Mouse (Mus musculus) hindbrain, postnatal 0 days (tissue): ENCODE measurements around the gene 6820408C15Rik. TPM values are rescaled to one million over a fixed set of nuclear protein-coding genes. Genes with fewer than 3 reads are reported as not detected.
"Not testable (repeated sequence)": the region's sequence is repeated elsewhere in the genome, so short reads cannot be mapped to it uniquely, and the experiment has no call there.

Experiments used
- ATAC-seq: fragments of 200-750 bp; cut with Nextera tagmentation; 2 replicates; pipeline ENCODE4 v1.8.0; 2017; ENCODE audit warnings: mild to moderate bottlenecking, moderate TSS enrichment, moderate library complexity
- DNase-seq: peaks from one replicate; pipeline ENCODE4 v3.0.0-alpha.2; 2015; ENCODE audit warnings: low spot score
- H3K27ac ChIP-seq: fragments of 300-500 bp; sonication (generic); 2 replicates; pipeline ENCODE4 v1.5.1; 2014; ENCODE audit warnings: mild to moderate bottlenecking
- H3K27me3 ChIP-seq: fragments of 300-500 bp; sonication (generic); 2 replicates; pipeline ENCODE4 v1.6.1; 2014; ENCODE audit warnings: low read length, mixed read lengths; ENCODE audit not compliant: insufficient read depth
- H3K36me3 ChIP-seq: fragments of 300-500 bp; sonication (generic); 2 replicates; pipeline ENCODE4 v1.6.1; 2014; ENCODE audit warnings: low read length, mixed read lengths; ENCODE audit not compliant: insufficient read depth
- H3K4me1 ChIP-seq: fragments of 300-500 bp; sonication (generic); 2 replicates; pipeline ENCODE4 v1.6.1; 2014; ENCODE audit warnings: antibody characterized with exemption, low read length, mixed read lengths; ENCODE audit not compliant: insufficient read depth
- H3K4me2 ChIP-seq: fragments of 300-500 bp; sonication (generic); 2 replicates; pipeline ENCODE4 v1.6.1; 2014; ENCODE audit warnings: low read depth, mild to moderate bottlenecking, low read length, moderate library complexity, mixed read lengths
- H3K4me3 ChIP-seq: fragments of 300-500 bp; sonication (generic); 2 replicates; pipeline ENCODE4 v1.5.1; 2014; ENCODE audit warnings: low read length
- H3K9ac ChIP-seq: fragments of 300-500 bp; sonication (generic); replicated peaks from 2 replicates; pipeline ENCODE4 v1.6.1; 2014; ENCODE audit warnings: mild to moderate bottlenecking, low read length, moderate library complexity, mixed read lengths
- H3K9me3 ChIP-seq: fragments of 300-500 bp; sonication (generic); 2 replicates; pipeline ENCODE4 v1.6.1; 2016; ENCODE audit warnings: low read length, mixed read lengths
- CTCF ChIP-seq: IDR thresholded peaks from 2 replicates; pipeline ENCODE4 v1.5.1; 2016; ENCODE audit warnings: antibody characterized with exemption, control low read depth, low read depth
- WGBS: fragments of 180-500 bp; shearing (Covaris S2); extraction: QIAGEN DNeasy Blood & Tissue Kit; methylation state at CpG from one replicate; pipeline ENCODE4 v1.1.7; 2014; 5-methylcytosine and 5-hydroxymethylcytosine counted together
- polyA plus RNA-seq: library from polyadenylated mRNA; unstranded; fragments of >200 nt; fragmentation: Nextera tagmentation; extraction: Ambion mirVana; gene quantifications from 2 replicates; pipeline ENCODE4 v1.2.1, GENCODE M21; 2015
- total RNA-seq: library from RNA; depleted of rRNA; stranded (reverse); fragments of >200 nt; gene quantifications from 2 replicates; pipeline ENCODE4 v1.2.3, GENCODE M21; 2014

Gene 6820408C15Rik
- total and polyA plus RNA-seq, 2 experiments from 2014 or later = 3.9 to 4.0 TPM

DNA sequence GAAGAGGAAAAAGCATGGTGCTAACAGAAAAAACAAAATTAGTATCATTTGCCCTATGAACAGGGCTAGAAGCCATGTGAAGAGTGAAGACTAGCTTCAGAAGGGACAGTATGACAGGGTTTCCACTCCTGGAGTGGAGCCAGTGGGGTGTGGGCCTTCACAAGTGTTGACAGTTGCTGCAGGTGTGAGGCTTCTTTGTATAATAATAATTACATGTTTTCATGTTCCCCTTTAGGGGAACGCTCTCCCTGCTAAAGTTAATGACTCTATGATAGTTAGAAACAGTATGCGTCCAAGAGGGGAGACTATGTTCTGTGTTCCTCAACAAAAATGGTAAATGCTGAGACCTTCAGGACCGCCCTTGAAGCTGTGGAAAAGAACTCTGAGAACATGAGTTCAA lies 399 bp downstream of the 6820408C15Rik start:
- H3K36me3 ChIP-seq = no peaks in the 10 kb centered on the region
- TF ChIP-seq CTCF = no peak
- no peak for DNase-seq
- H3K4me2 ChIP-seq = peak overlapping the region; percentile 73
- 95% methylated on average over 3 of the region's 3 CpGs for WGBS
- peak overlapping the region; percentile 91; the same call in 1 of the 2 replicates for H3K4me3 ChIP-seq
- H3K27me3 ChIP-seq = no peaks in the 10 kb centered on the region
- no peaks in the 10 kb centered on the region for H3K9me3 ChIP-seq
- no peak overlapping the region for H3K9ac ChIP-seq
- no peak for ATAC-seq
- peaks cover 13% of the 10 kb centered on the region for H3K4me1 ChIP-seq
- peak overlapping the region; percentile 98; the same call in 1 of the 2 replicates for H3K27ac ChIP-seq

DNA sequence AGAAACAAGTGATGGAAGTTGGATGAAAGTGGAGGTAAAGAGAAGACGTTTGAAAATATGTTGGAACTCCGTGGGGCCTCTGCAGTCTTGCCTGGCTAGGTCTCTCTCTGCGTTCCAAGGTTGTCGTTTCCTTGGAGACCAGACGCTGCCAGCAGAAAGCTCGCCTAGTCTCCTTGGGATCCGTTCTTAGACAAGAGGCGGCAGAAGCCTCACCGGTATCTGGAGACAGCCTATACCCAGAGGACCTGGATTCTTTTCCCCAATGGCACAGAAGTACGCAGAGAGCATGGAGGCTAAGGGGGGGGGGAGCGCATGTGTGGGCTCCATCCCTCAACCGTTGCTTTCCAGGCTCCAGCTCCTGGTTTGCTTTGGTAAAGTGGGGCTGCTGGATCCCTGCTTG lies 12.1 kb downstream of the 6820408C15Rik start:
- WGBS = 3% methylated on average over 11 of the region's 12 CpGs
- peak overlapping the region; percentile 47 for H3K4me2 ChIP-seq
- H3K27me3 ChIP-seq = no peaks in the 10 kb centered on the region
- H3K9me3 ChIP-seq = no peaks in the 10 kb centered on the region
- DNase-seq (peak; percentile 63), ATAC-seq (peak; percentile 35; the same call in 1 of the 2 replicates)
- no peaks in the 10 kb centered on the region; the same call in 1 of the 2 replicates for H3K4me1 ChIP-seq
- 0 out of 2 replicates have a peak overlapping the region, but pooled peaks have one; percentile 17 for H3K9ac ChIP-seq
- H3K4me3 ChIP-seq = peak overlapping the region; percentile 18; the same call in 1 of the 2 replicates
- TF ChIP-seq CTCF = no peak
- no peaks in the 10 kb centered on the region for H3K36me3 ChIP-seq
- H3K27ac ChIP-seq = no peak overlapping the region

DNA sequence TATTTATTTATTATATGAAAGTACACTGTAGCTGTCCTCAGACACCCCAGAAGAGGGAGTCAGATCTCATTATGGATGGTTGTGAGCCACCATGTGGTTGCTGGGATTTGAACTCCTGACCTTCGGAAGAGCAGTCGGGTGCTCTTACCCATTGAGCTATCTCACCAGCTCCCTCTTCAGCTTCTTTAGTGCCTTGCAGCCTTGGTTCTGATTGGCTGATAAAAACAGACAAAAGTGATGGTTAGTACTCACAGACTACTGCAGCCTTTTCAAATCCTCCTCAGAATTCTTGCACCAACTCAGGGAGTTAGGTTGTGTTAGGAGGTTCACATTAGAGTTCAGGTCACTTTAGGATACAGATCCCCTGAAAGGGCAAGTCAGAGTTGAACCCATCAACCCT lies 13.1 kb downstream of the 6820408C15Rik start:
- WGBS = 76% methylated on average over 2 of the region's 2 CpGs

DNA sequence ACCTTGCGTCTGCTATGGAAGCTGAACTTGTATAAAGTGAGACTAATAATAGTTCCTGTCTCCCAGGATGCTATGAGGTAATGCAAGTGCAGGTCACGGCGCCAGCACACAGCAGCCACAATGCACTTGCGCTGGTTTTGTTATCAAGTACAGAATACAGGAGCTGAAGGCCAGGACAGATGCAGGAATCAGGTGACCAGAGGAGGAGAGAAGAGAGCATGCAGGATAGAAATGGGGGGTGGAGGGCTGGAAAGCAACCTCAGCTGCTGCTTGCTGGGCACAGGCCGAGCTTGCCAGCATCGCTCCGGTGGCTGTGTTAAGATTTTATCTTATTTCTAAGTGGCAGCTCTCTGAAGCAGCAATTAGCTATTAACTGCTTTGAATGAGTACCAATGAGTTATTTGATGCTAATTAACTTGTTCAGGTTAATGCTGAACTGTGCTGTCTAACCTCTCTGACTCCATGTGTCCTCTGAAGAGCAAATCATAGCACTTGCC lies 21.1 kb downstream of the 6820408C15Rik start:
- 77% methylated on average over 7 of the region's 7 CpGs for WGBS
- ATAC-seq (peak; percentile 36; the same call in 1 of the 2 replicates), DNase-seq (peak; percentile 36)
- Histone ChIP-seq H3K27me3 (no peaks in the 10 kb centered on the region), H3K36me3 (no peaks in the 10 kb centered on the region), H3K4me3 (no peak overlapping the region), H3K27ac (peak overlapping the region; percentile 9; the same call in 1 of the 2 replicates), H3K4me1 (no peaks in the 10 kb centered on the region), H3K9me3 (no peaks in the 10 kb centered on the region), H3K4me2 (no peak overlapping the region), H3K9ac (no peak overlapping the region)
- no peak for TF ChIP-seq CTCF

More for the DNA sequence above, 13.1 kb downstream of the 6820408C15Rik start:
- not testable (repeated sequence) for ATAC-seq, H3K4me1 ChIP-seq, H3K9me3 ChIP-seq, H3K27me3 ChIP-seq, H3K4me3 ChIP-seq, H3K36me3 ChIP-seq, H3K4me2 ChIP-seq, H3K27ac ChIP-seq, H3K9ac ChIP-seq, DNase-seq

DNA sequence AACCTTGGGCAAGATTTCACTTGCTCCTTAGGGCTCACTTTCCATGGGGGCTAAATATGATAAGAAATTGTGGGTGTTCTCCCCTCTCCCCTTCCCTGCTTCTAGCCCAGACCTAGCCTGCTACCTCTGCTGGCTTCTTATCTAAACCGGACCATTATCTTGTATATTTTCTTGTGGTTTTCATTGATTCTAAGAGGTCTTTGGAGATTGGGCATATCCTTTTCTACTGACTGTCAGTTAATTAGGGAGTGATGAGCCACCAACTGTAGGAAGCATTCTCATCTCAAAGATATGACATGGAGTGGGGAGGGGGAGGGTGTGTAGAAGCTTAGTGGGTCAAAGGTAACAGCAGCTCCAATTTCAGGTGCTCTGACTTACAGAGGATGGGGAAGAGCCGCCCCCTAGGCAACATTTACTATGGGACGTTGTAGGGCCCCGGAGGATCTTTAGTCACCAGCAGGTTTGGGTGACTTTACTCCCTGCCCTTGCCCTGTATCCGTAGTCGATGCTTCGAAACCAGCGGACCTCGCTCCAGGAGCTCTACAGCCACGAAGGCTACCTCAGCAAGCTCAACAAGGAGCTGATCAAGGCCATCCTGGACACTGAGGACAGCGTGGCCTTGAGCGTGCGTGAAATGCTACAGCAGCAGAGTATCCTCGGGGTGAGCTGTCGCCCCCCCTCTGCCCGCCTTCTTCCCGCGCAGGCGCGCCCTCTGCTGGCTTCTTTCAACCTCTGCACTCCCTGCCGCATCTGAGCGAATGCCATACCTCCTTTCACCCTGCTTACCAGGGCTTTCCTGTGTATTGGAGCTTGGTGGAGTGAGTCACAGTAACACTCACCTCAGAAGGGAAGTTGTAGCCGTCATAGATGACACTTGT lies 21.8 kb downstream of the 6820408C15Rik start:
- DNase-seq = peak; percentile 91
- no peak overlapping the region for H3K9ac ChIP-seq
- ATAC-seq = peak; percentile 89
- H3K36me3 ChIP-seq = no peaks in the 10 kb centered on the region
- H3K27ac ChIP-seq = peak overlapping the region; percentile 9; the same call in 1 of the 2 replicates
- 4% methylated on average over 23 of the region's 23 CpGs for WGBS
- H3K9me3 ChIP-seq = no peaks in the 10 kb centered on the region
- no peaks in the 10 kb centered on the region for H3K27me3 ChIP-seq
- no peaks in the 10 kb centered on the region for H3K4me1 ChIP-seq
- peak overlapping the region; percentile 20; the same call in 1 of the 2 replicates for H3K4me3 ChIP-seq
- H3K4me2 ChIP-seq = peak overlapping the region; percentile 53
- peak; percentile 95 for TF ChIP-seq CTCF

DNA sequence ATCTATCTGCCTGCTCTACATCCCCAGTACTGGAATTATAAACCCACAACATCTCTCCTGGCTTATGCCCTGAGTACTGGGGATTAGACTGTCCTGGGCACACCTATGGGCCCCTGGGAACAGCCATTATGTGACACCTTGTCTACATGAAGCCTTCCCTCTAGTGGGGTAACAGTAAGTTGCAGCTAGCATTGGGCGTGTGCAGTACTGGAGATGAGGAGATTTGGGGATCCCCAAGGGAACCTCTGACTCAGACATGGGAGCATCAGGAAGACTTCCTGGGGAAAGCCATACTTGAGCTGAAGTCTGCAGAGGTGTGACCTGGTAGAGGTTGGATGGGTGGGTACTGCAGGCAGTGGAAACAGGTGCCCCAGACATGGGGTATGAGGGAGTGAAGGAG lies 23.6 kb downstream of the 6820408C15Rik start:
- Histone ChIP-seq H3K27me3 (no peaks in the 10 kb centered on the region), H3K4me3 (no peak overlapping the region), H3K36me3 (no peaks in the 10 kb centered on the region), H3K27ac (no peak overlapping the region), H3K9me3 (no peaks in the 10 kb centered on the region), H3K4me2 (no peak overlapping the region), H3K4me1 (peaks cover 4% of the 10 kb centered on the region), H3K9ac (no peak overlapping the region)
- WGBS = 71% methylated on average over 1 of the region's 1 CpGs
- TF ChIP-seq CTCF = peak; percentile 44
- DNase-seq (no peak), ATAC-seq (no peak)

DNA sequence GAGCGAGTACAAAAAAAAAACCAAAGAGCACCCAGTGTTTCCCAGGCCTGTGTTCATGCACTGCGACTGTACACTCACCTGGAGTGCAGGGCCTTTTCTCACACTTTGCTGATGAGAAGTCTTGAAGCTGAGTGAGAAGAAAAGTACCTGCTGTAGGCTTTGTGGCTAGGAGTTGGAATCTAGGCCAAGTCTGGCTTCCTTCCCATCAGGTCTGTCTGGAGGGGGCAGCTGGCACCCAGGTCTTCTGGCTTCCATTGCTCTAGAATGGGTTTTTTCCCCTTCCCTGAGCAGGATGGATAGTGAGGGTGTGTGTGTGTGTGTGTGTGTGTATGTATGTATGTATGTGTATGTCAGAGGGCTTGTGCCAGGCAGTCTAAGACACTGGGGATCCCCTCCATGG lies 24.4 kb downstream of the 6820408C15Rik start:
- H3K4me2 ChIP-seq = no peak overlapping the region
- ATAC-seq = no peak
- no peak for DNase-seq
- TF ChIP-seq CTCF = no peak
- H3K4me3 ChIP-seq = no peak overlapping the region
- H3K36me3 ChIP-seq = no peaks in the 10 kb centered on the region
- 88% methylated on average over 2 of the region's 2 CpGs for WGBS
- H3K9me3 ChIP-seq = no peaks in the 10 kb centered on the region
- H3K27me3 ChIP-seq = no peaks in the 10 kb centered on the region
- peaks cover 4% of the 10 kb centered on the region for H3K4me1 ChIP-seq
- H3K9ac ChIP-seq = no peak overlapping the region
- H3K27ac ChIP-seq = no peak overlapping the region
